Mouse (Mus musculus) mouse embryonic stem cell (cell line): ENCODE data around the gene Pax5.
"Not testable (repeated sequence)": the region's sequence is repeated elsewhere in the genome, so short reads cannot be mapped to it uniquely, and the experiment has no call there.

Experiments used
- in situ Hi-C, 2 experiments: fragments of 300-500 bp; cut with MboI; formaldehyde crosslinking; loops; 1 replicate in 1 of 2; 3 replicates in 1 of 2; pipeline ENCODE4 v1.14.3; 2019 to 2020; ENCODE audit warnings: low sequenced_read_pairs in 2 of 2, low pct_unique_long_range_greater_than_20kb in 1 of 2, mixed read lengths in 1 of 2; ENCODE audit not compliant: unreplicated experiment in 1 of 2

Pax5 gene

GRCm38 (mm10) chr4:44709740-44710700, at the start of gene Pax5:
TSS of gene Pax5 (minus strand) at chr4:44710487.
- in situ Hi-C loops: loop anchor here in 1 of 2 experiments (25.0 kb wide), 1 partner anchor 1627 kb away; the partner anchor contains the start of gene Foxe1

GRCm38 (mm10) chr4:44757131-44757530, 46.8 kb upstream of the Pax5 start:
- in situ Hi-C loops: not testable (repeated sequence)

- in situ Hi-C loops: no loop called here
Observed at GRCm38 (mm10) chr4:44756134-44756951, 46.1 kb upstream of the Pax5 start.

- in situ Hi-C loops: no loop called here
Observed at GRCm38 (mm10) chr4:44755553-44756133, 45.4 kb upstream of the Pax5 start, which contains the start of gene Zcchc7. TSS of gene Zcchc7 (plus strand) at chr4:44755877.

- in situ Hi-C loops: no loop called here
Observed at GRCm38 (mm10) chr4:44740471-44740870, 30.2 kb upstream of the Pax5 start.

- in situ Hi-C loops: loop anchor here in 1 of 2 experiments (25.0 kb wide), 1 partner anchor 1616 kb away; the partner anchor contains the start of gene Foxe1
Observed at GRCm38 (mm10) chr4:44721237-44721636, 10.9 kb upstream of the Pax5 start.

GRCm38 (mm10) chr4:44720046-44720445, 9.8 kb upstream of the Pax5 start:
- in situ Hi-C loops: loop anchor here in 1 of 2 experiments (25.0 kb wide), 1 partner anchor 1617 kb away; the partner anchor contains the start of gene Foxe1

- in situ Hi-C loops: loop anchor here in 1 of 2 experiments (25.0 kb wide), 1 partner anchor 1620 kb away; the partner anchor contains the start of gene Foxe1
Observed at GRCm38 (mm10) chr4:44717676-44718075, 7.4 kb upstream of the Pax5 start.

- in situ Hi-C loops: loop anchor here in 1 of 2 experiments (25.0 kb wide), 1 partner anchor 1621 kb away; the partner anchor contains the start of gene Foxe1
Observed at GRCm38 (mm10) chr4:44716391-44716790, 6.1 kb upstream of the Pax5 start.

GRCm38 (mm10) chr4:44715621-44716160, 5.4 kb upstream of the Pax5 start:
- in situ Hi-C loops: loop anchor here in 1 of 2 experiments (25.0 kb wide), 1 partner anchor 1622 kb away; the partner anchor contains the start of gene Foxe1

- in situ Hi-C loops: loop anchor here in 1 of 2 experiments (25.0 kb wide), 1 partner anchor 1623 kb away; the partner anchor contains the start of gene Foxe1
Observed at GRCm38 (mm10) chr4:44714111-44714621, 3.9 kb upstream of the Pax5 start.

GRCm38 (mm10) chr4:44713554-44714051, 3.3 kb upstream of the Pax5 start:
- in situ Hi-C loops: loop anchor here in 1 of 2 experiments (25.0 kb wide), 1 partner anchor 1624 kb away; the partner anchor contains the start of gene Foxe1

GRCm38 (mm10) chr4:44712786-44713553, 2.7 kb upstream of the Pax5 start:
- in situ Hi-C loops: loop anchor here in 1 of 2 experiments (25.0 kb wide), 1 partner anchor 1624 kb away; the partner anchor contains the start of gene Foxe1

- in situ Hi-C loops: loop anchor here in 1 of 2 experiments (25.0 kb wide), 1 partner anchor 1625 kb away; the partner anchor contains the start of gene Foxe1
Observed at GRCm38 (mm10) chr4:44712051-44712700, 1.9 kb upstream of the Pax5 start.

- in situ Hi-C loops: loop anchor here in 1 of 2 experiments (25.0 kb wide), 1 partner anchor 1626 kb away; the partner anchor contains the start of gene Foxe1
Observed at GRCm38 (mm10) chr4:44711136-44711900, 1.0 kb upstream of the Pax5 start.
